8 mouse cellular contexts compared by ENCODE assay signal in genomic region chr3:123508675-123509376, GRCm38 (mm10).
DNase-seq lines count a peak whose midpoint lies in the region; ATAC-seq and TF ChIP-seq lines count a peak whose summit lies in the region.

No protein-coding gene starts in this region.

- no peak for DNase-seq in heart, adult 2 months
- DNase-seq in heart, adult 18-20 months: no peak
- no peak for DNase-seq in testis, postnatal 10 days (ENCODE audit: low spot score)
- peak; percentile 32 for DNase-seq in telencephalon, adult 2 months (ENCODE audit: low read depth, low spot score)
- DNase-seq in frontal cortex, postnatal 36 days (ENCODE audit: low spot score in 2 of 2): no peak

- H3K4me1 ChIP-seq in heart, adult 2 months (ENCODE audit: control insufficient read depth, insufficient read depth, low read length): no peaks in the 10 kb centered on the region
- H3K4me1 ChIP-seq in testis, adult 2 months (ENCODE audit: control insufficient read depth, insufficient read depth, low read length): peaks cover 2% of the 10 kb centered on the region
- H3K4me1 ChIP-seq in forebrain, embryonic 15.5 days: peaks cover 21% of the 10 kb centered on the region

- H3K36me3 ChIP-seq in heart, adult 2 months (ENCODE audit: control insufficient read depth, insufficient read depth, low read length): peaks cover 16% of the 10 kb centered on the region
- H3K36me3 ChIP-seq in testis, adult 2 months (ENCODE audit: control insufficient read depth, insufficient read depth, low read length): no peaks in the 10 kb centered on the region
- 0 out of 2 replicates have a peak, but pooled peaks cover 13% of the 10 kb centered on the region for H3K36me3 ChIP-seq in forebrain, embryonic 15.5 days
- H3K36me3 ChIP-seq in macrophage (ENCODE audit: inconsistent target): peaks cover 4% of the 10 kb centered on the region; the same call in 1 of the 2 replicates

- H3K79me2 ChIP-seq in heart, adult 2 months (replicated peaks; ENCODE audit: control insufficient read depth, insufficient read depth, low read length): no peaks in the 10 kb centered on the region
- peaks cover 13% of the 10 kb centered on the region for H3K79me2 ChIP-seq in macrophage (ENCODE audit: inconsistent target)

- no peaks in the 10 kb centered on the region for H3K27me3 ChIP-seq in heart, adult 2 months (ENCODE audit: control insufficient read depth, insufficient read depth, low read length)
- H3K27me3 ChIP-seq in testis, adult 2 months (ENCODE audit: control insufficient read depth, insufficient read depth, low read length): no peaks in the 10 kb centered on the region
- no peaks in the 10 kb centered on the region for H3K27me3 ChIP-seq in forebrain, embryonic 15.5 days

- intact Hi-C loops in heart, adult 2 months (cut with DNase I): loop anchor here (10.0 kb wide), 3 partner anchors 344 to 584 kb away; partner anchors contain the start of genes 1810037I17Rik and Usp53

- peak overlapping the region; percentile 81 for H3K9ac ChIP-seq in heart, adult 2 months (ENCODE audit: low read depth, low read length)
- peak overlapping the region; percentile 98 for H3K9ac ChIP-seq in forebrain, embryonic 15.5 days (replicated peaks)

- H3K9me3 ChIP-seq in forebrain, embryonic 15.5 days: no peaks in the 10 kb centered on the region

- peak overlapping the region; percentile 91 for H3K27ac ChIP-seq in heart, adult 2 months
- peak overlapping the region; percentile 91 for H3K27ac ChIP-seq in testis, adult 2 months (ENCODE audit: control insufficient read depth, insufficient read depth, low read depth, low read length)
- peak overlapping the region; percentile 99 for H3K27ac ChIP-seq in forebrain, embryonic 15.5 days (replicated peaks)
- H3K27ac ChIP-seq in macrophage: peak overlapping the region; percentile 89

- under 1% methylated on average over 36 of the region's 36 CpGs for WGBS in heart, adult 2 months
- WGBS in forebrain, embryonic 15.5 days: under 1% methylated on average over 36 of the region's 36 CpGs
- WGBS in macrophage (ENCODE audit: missing documents): 2% methylated on average over 36 of the region's 36 CpGs

- H3K4me2 ChIP-seq in forebrain, embryonic 15.5 days (replicated peaks): peak overlapping the region; percentile 74

- peak; percentile 81 for ATAC-seq in forebrain, embryonic 15.5 days (replicated peaks)

- peak overlapping the region; percentile 80 for H3K4me3 ChIP-seq in heart, adult 2 months
- peak overlapping the region; percentile 100 for H3K4me3 ChIP-seq in testis, adult 2 months (ENCODE audit: control insufficient read depth, low read depth, low read length)
- H3K4me3 ChIP-seq in forebrain, embryonic 15.5 days: peak overlapping the region; percentile 87
- peak overlapping the region; percentile 80 for H3K4me3 ChIP-seq in macrophage (ENCODE audit: inconsistent target)

- TF ChIP-seq POLR2A in heart, adult 2 months (IDR thresholded peaks at IDR 0.05; ENCODE audit: insufficient read depth, low read depth, low read length): no peak
- no peak for TF ChIP-seq POLR2A in testis, adult 2 months (IDR thresholded peaks at IDR 0.05; ENCODE audit: control insufficient read depth, low read depth, low read length)

- peak; percentile 45 for TF ChIP-seq CTCF in heart, adult 2 months (IDR thresholded peaks at IDR 0.05)
- no peak for TF ChIP-seq CTCF in testis, adult 2 months (IDR thresholded peaks at IDR 0.05; ENCODE audit: control insufficient read depth, insufficient read depth, insufficient replicate concordance, low read depth, low read length)

- TF ChIP-seq EP300 in heart, adult 2 months (IDR thresholded peaks at IDR 0.05; ENCODE audit: insufficient read depth, low read depth, low read length): no peak
